Mouse (Mus musculus) layer of hippocampus, postnatal 10 days (tissue): ENCODE results near the gene Adgrl1. TPM values are rescaled to one million over a fixed set of nuclear protein-coding genes. Genes with fewer than 3 reads are reported as not detected.
A peak's percentile ranks its signal among the peaks of the same experiment; 100 is the strongest.
"Not testable (repeated sequence)": the region's sequence is repeated elsewhere in the genome, so short reads cannot be mapped to it uniquely, and the experiment has no call there.

Source experiments
- DNase-seq, 2 experiments: peaks; one replicate each; pipeline ENCODE4 v3.0.0; 2021; ENCODE audit warnings: low spot score in 2 of 2
- total RNA-seq, 2 experiments: library from RNA; stranded (reverse); gene quantifications; 2 replicates each; pipeline ENCODE4 v1.2.3; 2021

The Adgrl1 gene
- total RNA-seq, 2 experiments from 2014 or later, result 360 to 379 TPM

DNA sequence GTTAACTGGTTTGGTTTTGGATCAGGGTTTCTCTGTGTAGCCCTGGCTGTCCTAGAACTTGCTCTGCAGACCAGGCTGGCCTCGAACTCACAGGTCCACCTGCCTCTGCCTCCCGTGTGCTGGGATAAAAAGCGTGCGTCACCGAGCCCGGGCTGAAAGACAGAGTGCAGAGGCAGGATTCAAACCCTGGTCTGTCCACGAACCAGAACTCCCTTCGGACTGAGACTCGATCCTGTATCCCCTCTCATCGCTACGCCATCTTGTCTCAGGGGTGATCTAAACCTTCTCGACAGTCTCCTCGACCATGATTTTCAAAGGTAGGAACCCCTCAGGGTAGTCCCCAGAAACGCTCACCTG lies 54.8 kb downstream of the Adgrl1 start:
- no peak for DNase-seq

DNA sequence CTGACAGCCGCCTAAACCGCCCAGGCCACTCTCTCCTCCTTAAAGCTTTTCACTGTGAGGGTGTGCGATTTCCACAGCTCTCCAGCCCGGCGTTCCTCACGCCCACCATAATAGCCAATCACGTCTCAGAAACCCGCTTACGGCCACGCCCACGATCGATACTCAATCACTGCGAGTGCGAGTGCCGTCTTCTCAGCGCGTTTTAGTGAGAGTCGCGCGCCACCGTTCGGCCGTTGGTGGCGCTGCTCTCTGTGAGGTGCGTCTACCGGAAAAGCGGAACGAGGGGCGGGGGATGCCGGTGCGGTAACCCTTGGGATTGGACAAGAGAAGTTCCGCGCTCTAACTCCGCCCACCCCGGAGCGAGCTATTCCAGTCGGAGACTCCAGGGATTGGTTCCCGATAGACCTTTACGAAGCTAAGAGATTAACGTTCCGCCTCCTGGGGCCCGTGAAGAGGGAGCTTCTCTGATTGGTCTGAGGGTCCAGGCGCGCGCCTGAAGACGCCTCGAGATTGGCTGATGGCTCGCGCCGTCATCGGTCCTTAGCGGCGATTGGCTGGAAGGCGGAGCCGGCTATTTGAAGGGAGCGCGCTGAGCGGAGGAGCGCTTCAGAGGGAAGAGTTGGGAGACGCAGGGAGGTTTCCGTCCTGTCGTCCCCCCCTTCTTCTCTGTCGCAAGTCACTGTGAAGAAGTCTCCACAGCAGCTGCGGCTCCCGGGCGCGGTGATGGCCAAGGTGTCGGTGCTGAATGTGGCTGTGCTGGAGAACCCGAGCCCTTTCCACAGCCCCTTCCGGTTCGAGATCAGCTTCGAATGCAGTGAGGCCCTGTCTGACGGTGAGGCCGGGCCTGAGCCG lies 55.4 kb downstream of the Adgrl1 start, which contains the start of the genes Gm10644 and Asf1b:
Gene Gm10644, minus strand, starts transcription at position 100 of the 852 bp plus-strand sequence.
Gene Asf1b, plus strand, starts transcription at position 402 of the 852 bp plus-strand sequence.
- DNase-seq, result peak; percentile 94 to 97

DNA sequence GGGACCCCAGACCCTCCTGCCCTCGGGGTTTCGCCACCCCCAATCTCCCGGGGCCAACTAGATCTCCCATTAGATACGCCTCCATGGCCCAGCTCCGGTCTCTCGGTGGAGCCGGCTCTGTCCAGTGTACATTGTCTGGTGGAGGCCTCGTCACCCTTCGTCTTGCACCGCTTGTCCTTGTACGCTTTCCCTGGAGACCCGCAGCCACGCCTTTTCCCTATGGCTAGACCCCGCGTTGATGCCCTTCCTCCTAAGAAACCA lies 56.0 kb downstream of the Adgrl1 start:
- DNase-seq, result no peak

DNA sequence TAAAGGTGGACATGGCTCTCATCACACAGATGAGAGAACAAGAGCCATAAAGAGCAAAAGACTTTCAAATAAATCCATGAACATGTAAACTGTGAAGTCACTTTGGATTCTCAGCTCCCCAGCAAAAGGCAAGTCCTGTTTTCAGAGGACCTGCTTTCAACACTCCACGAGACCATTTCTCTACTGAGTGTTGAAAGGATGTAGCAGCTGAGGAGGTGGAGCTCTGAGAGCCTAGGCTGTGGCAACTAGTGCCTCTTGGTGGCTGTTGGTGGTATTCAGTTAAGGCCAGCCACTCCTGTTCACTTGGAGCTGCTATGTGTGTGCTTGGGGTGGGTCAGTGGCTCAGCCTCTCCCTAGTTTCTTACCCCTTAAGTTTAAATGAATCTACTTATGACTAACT lies 56.9 kb downstream of the Adgrl1 start:
- no peak for DNase-seq

DNA sequence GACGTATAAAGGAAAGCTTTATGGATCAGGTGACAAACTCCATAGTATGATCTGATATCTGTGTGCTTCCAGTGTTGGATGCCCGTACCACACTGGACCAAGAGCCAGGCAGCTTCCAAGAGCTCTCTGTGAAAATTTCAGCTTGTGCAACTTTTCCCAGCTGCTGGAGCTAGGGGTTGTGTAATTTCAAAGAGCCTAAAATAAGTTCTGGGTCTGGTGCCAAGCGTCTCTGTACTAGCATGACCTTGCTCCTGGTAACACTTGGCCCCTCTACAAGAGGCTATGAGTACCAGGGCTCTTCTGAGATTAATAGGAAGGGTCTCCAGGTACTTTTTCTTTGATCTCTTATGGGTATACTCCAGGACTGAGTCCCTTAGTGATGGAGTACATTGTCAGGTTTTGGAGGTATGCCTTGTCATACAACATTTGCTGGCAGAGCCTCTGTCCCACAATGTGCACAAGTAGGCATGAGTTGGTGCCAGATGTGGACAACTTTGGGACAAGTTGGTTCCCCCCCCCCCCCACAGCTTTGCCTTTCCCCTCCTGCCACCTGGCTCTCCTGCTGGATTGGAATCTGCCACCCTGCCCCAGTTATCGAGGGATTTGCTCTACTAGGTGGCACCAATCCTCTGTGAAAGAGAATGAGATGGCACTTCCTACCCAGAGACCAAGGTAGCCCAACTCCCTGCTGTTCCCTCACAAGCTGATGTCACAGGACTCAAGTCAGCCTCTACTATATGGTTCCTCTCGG lies 64.3 kb downstream of the Adgrl1 start:
- no peak for DNase-seq

DNA sequence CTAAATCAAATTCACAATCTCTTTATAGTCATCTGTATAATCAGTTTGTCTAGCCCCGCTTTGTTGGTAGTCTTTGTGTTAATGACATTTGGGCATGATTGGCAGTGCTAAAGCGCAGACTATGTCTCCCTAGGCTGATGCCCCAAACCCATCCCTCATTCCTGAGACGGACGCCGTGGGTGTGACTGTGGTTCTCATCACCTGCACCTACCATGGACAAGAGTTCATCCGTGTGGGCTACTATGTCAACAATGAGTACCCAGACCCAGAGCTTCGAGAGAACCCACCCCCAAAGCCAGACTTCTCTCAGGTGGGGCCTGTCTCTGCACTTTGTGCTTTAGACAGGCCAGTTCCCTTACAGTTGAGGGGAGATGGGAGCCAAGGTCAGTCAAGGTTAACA lies 67.8 kb downstream of the Adgrl1 start:
- DNase-seq, result no peak

DNA sequence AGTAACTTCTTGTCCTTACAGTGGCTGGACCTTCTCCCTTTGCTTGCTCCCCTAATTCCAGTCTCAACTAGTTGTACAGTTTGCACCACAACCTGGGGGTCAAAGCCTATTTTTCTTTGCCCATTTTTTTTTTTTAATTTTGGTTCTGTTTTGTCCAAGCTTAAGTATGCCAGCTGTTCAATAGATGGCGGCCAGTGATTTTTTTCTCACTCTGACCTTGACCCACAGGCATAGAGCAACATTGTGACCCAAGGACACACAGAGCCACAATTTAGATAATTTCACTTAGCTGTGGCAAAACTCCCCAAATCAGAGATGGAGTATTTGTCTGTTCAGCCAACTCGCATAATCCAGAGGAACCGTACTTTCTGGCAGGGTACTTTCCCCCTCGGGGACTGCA lies 71.2 kb downstream of the Adgrl1 start:
- no peak for DNase-seq

DNA sequence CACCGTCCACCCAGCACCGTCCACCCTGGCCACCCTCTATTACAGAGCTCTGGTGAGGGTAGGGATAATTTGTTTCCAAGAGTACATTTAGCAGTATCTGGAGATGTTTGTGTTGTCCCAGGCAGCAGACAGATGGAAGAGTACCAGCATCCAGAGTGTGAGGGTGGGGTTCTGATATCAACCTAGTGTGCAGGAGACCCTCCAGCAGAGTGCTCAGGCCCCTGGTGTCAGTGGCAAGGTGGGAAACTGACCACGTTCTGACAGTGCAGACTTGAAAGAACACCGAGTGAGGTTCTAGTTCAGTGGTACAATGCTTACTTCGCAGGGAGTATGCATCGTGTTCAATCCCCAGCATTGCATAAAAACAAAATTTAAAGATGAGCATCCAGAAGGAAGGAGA lies 71.8 kb downstream of the Adgrl1 start:
- DNase-seq, result no peak

DNA sequence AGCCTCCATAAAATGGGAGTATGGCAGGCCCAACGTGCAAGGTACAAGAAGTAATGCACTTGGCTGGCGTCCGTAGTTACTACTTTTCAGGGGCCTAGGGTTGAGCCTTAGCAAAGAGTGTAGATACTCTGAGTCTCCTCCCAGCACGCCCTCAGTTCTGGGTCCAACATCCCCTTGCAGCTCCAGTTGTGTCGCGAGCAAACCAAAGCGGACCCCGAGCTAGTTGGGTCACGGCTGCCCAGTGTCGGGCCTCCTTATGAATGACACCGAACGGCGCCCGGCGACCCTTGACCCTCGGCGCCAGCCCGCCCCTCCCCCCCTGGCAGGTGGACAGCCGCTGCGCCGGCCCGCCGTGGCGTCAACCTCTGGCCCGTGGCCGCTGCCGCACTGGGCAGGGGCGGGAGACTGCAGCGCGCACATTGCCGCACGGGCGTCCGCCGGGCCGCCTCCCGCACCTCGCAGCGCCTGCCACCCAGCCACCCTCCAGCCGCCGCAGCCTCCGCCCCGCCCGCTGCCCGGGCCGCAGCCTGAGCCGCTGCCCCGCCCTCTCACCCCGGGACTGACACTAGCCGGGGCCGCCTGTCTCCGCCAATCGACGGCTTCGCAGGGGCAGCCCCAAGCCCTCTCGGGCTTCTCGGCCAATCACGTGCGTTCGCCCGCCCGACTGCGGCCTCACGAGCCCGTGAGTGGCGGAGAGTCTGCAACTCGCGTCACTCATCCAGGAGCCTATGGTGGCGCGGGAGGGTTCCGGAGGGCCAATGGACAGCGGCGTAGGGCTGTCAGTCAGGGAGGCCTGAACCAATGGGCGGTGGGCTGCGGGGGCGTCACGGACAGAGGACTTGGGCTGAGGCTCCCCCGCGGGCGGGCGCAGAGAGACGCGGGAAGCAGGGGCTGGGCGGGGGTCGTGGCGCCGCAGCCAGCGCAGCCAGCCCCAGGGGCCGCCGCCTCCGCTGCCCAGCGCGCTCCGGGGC lies 72.5 kb downstream of the Adgrl1 start, which contains the start of gene Prkaca:
Gene Prkaca, plus strand, starts transcription at position 844 of the 971 bp plus-strand sequence.
- peak; percentile 97 to 98 for DNase-seq

DNA sequence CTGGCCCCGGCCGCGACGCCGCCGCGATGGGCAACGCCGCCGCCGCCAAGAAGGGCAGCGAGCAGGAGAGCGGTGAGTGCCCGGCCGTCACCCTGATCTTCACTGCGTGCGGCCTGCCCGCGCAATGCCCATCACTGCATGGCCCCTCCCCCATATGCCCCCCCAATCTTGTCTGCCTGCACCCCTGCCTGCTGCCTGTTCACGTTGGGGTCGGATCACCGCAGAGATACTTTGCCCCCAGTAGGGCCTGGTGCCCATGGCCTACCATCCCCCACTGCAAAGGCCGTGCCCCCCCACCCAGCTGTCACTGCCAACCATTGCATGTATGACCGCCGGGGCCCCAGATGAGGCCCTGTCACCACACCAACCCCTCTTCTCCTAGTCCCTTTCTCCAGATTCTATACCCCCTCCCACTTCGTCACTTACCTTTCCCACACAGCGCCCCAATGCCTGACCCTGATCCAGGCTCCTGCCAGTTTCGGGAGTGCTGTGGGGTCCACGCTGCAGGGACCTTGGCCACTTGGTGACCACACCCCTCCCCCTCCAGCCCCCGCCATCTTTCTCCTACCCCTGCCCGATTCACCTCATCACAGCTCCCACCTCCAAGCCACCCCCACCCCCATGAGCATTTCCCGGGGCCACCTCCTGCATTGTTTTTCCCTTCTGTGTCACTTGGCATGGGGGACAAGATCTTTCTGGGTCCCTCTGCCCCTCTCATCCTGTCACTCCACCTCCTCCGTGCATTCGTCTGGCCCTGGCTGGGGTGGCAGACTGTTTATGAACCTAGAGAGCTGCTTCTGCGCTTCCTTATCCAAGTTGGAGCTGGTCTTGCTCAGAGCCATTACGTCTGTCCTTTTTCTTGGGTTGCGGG lies 73.5 kb downstream of the Adgrl1 start:
- DNase-seq, result peak in 1 of 2 experiments; percentile 51

DNA sequence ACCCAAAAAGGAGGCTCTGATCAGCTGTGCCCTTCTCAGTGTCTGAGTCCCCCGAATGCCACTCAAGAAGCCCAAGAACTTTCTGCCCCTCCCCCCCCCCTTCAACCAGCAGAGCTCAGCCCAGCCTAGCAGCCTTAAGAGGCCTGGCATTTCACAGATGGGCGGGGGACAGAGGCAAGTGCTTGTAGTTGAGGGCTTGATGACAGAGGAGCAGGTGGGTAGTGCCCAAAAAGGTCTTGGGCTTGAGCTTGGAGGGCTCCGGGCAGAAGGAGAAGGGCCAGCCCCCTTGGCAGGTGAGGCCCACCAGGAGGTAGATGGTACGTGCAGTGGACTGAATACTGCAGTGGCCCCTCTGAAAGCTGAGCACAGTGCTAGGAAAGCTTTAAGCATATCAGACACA lies 74.6 kb downstream of the Adgrl1 start:
- no peak for DNase-seq

DNA sequence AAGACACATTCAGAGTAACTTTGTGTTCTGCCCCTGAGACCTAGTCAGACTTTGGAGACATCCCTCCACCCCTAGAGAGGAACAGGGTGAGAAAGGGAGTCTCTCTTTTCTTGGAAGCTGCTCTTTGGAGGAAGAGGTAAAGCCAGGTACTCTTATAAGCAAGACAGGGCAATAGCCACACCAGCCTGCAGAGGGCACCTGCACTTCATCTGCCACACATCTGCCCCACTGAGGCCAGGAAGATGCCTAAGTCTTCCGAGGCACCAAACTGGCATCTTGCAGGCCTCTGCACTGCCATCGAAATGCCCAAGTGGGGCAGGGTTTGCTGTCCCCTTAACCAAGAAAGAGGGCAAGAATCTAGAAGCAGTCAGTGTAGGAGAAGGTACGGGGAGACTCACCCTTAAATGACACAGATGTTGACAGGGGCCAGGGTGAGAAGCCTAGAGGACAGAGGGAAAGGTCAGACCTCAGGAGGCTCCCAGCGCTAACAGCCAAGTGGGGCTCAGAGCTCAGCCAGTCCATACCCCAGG lies 76.3 kb downstream of the Adgrl1 start:
- no peak for DNase-seq

DNA sequence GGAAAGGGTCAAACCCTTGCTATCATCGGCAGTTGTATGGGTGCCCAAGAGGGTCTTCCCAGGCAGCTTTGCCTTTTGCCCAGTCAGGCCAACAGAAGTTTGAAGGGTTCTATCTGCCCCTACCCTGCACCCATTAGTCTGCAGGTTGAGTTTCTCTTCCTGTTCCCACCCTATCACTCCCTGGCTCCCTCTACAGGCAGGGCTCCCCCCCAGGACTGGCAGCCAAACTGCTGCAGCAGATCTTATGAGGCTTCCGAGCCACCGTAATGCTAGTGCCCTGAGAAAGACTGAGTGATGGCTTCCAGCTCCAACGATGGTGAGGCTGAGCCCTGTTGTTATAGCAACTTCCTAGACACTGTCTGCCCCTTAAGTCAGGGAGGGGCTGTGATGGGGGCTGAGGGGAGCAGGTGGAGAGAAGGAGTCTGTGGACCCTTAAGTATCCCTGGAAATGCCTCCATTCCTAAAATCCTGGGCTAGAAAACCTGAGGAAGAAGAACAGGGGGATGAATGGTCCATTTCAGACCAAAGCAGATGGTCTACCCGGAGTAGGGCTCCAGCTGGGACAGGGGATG lies 77.0 kb downstream of the Adgrl1 start:
- DNase-seq, result peak in 1 of 2 experiments; percentile 28

DNA sequence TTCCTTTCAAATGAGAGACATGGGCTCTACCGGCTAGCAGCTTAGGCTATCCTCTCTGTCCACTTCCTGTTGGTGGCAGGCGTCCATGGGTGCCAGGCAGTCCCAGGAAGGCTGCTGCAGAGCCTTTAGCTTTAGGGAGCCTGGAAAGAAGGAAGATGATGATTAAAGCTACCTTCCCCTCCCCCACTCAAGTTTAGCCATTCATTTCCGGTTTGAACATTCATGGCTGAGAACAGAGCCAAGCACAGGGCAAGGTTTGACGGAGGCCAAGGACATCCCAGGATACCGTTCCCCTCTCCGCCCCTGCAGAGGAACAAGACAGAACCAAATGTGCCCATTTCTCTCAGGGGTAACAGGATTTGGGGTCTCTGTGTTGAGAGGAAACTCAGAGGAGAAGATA lies 77.7 kb downstream of the Adgrl1 start:
- DNase-seq, result no peak

DNA sequence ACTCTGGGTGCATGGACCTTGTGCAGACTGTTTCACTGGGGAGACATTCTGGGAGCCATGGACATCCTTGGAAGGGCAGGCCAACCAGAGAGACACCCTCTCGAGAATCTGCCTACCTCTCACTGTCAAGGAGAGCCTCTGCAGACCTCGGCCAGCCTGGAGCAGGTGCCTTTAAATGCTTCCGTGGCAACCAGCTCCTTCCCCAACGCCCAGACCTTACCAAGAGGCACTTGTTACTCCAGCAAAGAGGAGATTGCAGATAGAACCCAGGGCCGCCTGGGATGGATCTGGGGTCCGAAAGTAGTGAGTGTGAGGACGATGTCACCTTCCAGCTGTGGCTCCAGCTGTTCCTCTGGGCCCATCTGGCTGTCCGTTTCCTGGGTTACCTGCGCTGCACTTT lies 78.3 kb downstream of the Adgrl1 start:
- no peak for DNase-seq

DNA sequence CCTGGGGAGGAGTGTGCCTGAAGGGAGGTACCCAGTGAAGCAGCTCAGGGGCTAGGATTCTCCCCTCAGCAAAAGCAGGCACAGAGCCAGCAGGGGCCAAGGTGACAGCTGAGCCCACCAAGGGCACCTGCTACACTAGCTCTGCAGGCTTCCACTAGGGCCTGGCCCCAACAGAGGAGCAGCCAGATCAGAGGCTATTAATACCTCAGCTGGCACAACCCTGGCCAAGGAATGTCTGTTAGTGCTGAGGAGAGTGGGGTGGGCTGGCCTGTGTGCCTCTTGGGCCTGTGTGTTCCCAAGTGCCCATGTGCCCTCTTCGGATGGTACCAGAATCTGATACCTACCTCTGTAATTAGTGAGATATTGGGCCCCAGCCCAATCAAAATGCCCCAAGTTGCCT lies 80.3 kb downstream of the Adgrl1 start:
- DNase-seq, result no peak

DNA sequence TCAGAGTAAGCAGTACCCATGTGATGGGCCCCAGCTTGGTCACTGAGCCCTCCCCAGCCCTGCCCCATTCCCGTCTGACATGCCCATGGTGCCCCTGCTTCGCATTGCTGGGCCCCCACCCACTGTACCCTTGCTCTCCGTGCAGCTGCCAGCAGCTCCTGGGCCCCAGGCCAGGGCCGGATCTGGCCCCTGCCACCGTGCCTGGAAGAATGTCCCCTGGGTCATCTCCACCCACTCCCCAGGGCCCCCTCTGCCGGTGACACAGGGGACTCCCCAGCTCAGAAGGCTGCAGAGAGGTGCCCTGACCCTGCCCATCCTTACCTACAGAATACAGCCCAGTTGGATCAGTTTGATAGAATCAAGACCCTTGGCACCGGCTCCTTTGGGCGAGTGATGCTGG lies 80.9 kb downstream of the Adgrl1 start:
- DNase-seq, result no peak

DNA sequence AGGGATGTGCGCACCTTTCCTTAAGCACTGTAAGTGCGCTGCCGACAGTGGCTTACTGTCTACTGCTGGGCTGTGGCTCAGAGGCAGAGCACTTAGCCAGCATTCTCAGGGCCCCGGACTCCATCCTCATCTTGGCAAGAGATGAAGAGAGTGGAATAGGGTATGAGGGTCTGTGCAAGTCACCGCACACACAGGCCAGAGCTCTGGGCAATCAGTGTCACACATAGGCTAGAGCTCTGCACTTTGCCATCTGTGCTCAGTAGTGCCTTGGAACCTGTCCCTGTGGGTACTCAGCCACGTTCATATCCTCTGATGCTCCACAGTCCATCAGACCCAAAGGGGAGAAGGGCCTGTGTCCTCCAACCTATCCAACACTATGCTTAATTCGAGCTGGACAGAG lies 81.6 kb downstream of the Adgrl1 start:
- no peak for DNase-seq

DNA sequence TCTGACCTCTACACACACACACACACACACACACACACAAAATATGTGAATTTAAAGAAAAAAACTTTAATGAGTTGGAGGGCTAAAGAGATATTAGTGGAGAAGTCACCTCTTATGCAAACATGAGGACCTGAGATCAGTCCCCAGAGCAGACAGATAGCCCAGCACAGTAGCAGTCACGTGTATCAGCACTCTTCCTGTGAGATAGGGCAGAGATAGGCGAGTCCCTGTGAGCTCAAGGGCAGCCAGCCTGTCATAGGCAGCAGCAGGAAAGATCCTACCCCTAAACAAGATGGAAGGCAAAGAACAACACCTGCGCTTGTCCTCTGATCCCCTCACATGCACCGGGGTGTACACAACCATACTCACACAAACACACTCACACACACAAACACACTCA lies 82.5 kb downstream of the Adgrl1 start:
- no peak for DNase-seq

DNA sequence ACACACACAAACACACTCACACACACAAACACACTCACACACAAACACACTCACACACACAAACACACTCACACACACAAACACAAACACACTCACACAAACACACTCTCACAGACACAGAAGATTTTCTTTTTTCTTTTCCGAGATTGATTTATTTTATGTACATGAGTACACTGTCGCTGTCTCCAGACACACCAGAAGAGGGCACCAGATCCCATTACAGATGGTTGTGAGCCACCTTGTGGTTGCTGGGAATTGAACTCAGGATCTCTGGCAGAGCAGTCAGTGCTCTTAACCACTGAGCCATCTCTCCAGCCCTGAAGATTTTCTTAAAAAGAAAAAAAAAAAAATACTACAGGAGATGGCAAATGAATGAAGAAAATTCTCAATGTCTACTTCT lies 83.3 kb downstream of the Adgrl1 start:
- not testable (repeated sequence) for DNase-seq
